Mouse (Mus musculus) testis, postnatal 10 days (tissue): ENCODE measurements around the gene Gm16451.
"Not testable (repeated sequence)": the region's sequence is repeated elsewhere in the genome, so short reads cannot be mapped to it uniquely, and the experiment has no call there.

ENCODE experiments used
- DNase-seq: peaks from one replicate; pipeline ENCODE4 v3.0.0; 2021; ENCODE audit warnings: low spot score

Gene Gm16451

DNA sequence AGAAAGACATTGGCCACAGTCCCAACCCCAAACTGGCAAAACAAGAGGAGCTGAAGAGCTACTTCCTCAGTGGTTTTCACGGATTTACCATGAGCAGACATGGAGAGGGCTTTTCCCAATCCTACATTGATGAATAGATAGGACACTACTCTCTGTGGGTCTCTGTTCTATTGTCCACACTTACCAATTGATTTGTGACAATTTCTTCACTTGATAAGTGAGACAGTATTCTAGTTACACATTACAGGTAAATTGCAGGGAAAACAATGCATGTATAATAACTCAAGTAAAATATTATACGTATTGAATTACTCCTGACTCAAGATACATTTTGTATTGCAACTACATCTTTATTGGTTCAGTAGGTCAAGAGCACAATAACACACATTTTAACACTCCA lies at the start of gene Gm16451:
Gene Gm16451 (minus strand): TSS at position 101 of the 400 bp plus-strand sequence.
- not testable (repeated sequence) for DNase-seq

DNA sequence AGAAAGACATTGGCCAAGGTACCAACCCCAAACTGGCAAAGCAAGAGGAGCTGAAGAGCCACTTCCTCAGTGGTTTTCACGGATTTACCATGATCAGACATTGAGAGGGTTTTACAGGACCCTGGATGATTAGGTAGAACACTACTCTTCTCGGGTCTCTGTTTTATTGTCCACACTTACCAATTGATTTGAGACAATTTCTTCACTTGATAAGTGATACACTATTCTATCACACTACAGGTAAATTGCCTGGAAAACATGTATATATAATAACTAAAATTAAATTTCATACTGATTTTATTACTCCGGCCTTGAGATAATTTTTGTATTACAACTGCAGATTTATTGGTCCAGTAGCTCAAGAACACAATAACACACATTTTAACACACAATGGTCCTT lies 45.9 kb upstream of the Gm16451 start, which contains the start of gene Vmn1r142:
Gene Vmn1r142 (minus strand): TSS at position 101 of the 400 bp plus-strand sequence.
- not testable (repeated sequence) for DNase-seq

DNA sequence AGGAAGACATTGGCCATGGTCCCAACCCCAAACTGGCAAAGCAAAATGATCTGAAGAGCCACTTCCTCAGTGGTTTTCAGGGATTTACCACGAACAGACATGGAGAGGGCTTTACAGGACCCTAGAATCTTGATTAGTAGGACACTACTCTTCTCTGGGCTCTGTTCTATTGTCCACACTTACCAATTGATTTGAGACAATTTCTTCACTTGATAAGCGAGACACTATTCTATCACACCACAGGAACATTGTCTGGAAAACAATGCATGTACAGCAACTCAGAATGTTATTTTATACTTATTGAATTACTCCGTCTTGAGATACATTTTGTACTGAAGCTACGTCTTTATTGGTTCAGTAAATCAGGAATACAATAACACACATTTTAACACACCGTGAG lies 16.6 kb upstream of the Gm16451 start, which contains the start of gene Gm10666:
Gene Gm10666 (minus strand): TSS at position 101 of the 400 bp plus-strand sequence.
- DNase-seq, result not testable (repeated sequence)

DNA sequence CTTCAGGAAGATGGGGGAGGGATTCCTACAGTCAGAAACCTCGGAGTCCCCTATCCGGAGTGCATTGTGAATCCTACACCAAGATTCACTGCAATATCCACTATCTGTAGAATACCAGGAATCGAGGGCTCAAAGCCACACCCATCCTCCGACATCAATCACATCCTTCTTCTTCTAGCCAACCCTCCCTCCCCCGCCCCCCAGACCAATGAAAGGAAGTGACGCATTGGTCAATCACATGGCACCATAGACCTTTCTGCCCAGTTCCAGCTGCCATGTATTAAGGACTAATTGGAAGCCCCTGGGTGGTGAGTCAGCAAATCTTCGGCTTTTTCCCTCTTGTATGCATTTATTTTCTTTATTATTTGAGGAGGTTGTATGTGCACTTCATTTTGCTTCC lies 49.3 kb downstream of the Gm16451 start, which contains the start of gene Vmn1r139:
Gene Vmn1r139 (plus strand): TSS at position 301 of the 400 bp plus-strand sequence.
- not testable (repeated sequence) for DNase-seq
